Mouse (Mus musculus) heart, embryonic 14.5 days (tissue): ENCODE measurements around the gene Pms1. TPM values are rescaled to one million over a fixed set of nuclear protein-coding genes. Genes with fewer than 3 reads are reported as not detected.
A peak's percentile ranks its signal among the peaks of the same experiment; 100 is the strongest.

ENCODE experiments used
- ATAC-seq: fragments of 200-750 bp; cut with Nextera tagmentation; 2 replicates; pipeline ENCODE4 v1.8.0; 2017; ENCODE audit warnings: low read depth, moderate TSS enrichment; ENCODE audit not compliant: insufficient number of reproducible peaks, insufficient read depth, low FRiP score
- H3K27ac ChIP-seq, 2 experiments: fragments of 200-500 bp in 1 of 2; fragments of 300-500 bp in 1 of 2; sonication (generic) in 1 of 2; replicated peaks in 1 of 2; 2 replicates each; pipeline ENCODE4 v1.5.1; 2012 to 2014; ENCODE audit warnings: low read depth in 2 of 2, low read length in 2 of 2, control low read depth in 1 of 2, mild to moderate bottlenecking in 1 of 2, mixed read lengths in 1 of 2; ENCODE audit not compliant: control insufficient read depth in 1 of 2, insufficient read depth in 1 of 2
- H3K27me3 ChIP-seq: fragments of 300-500 bp; sonication (generic); 2 replicates; pipeline ENCODE4 v1.6.1; 2014; ENCODE audit warnings: mild to moderate bottlenecking, low read length, control low read depth; ENCODE audit not compliant: control insufficient read depth, insufficient read depth
- H3K36me3 ChIP-seq: fragments of 300-500 bp; sonication (generic); 2 replicates; pipeline ENCODE4 v1.6.1; 2014; ENCODE audit warnings: mild to moderate bottlenecking, control low read depth, low read length, mixed read lengths; ENCODE audit not compliant: control insufficient read depth, insufficient read depth
- H3K4me1 ChIP-seq, 2 experiments: fragments of 200-500 bp in 1 of 2; fragments of 300-500 bp in 1 of 2; sonication (generic) in 1 of 2; 2 replicates each; pipeline ENCODE4 v1.6.1; 2012 to 2014; ENCODE audit warnings: low read length in 2 of 2, control low read depth in 1 of 2, mixed read lengths in 1 of 2; ENCODE audit not compliant: control insufficient read depth in 2 of 2, insufficient read depth in 2 of 2
- H3K4me2 ChIP-seq: fragments of 300-500 bp; sonication (generic); 2 replicates; pipeline ENCODE4 v1.6.1; 2014; ENCODE audit warnings: mild to moderate bottlenecking, low read length
- H3K4me3 ChIP-seq, 2 experiments: fragments of 200-500 bp in 1 of 2; fragments of 300-500 bp in 1 of 2; sonication (generic) in 1 of 2; 2 replicates each; pipeline ENCODE4 v1.5.1; 2012 to 2014; ENCODE audit warnings: low read length in 2 of 2, mild to moderate bottlenecking in 2 of 2, control low read depth in 1 of 2, low read depth in 1 of 2, moderate library complexity in 1 of 2; ENCODE audit not compliant: control insufficient read depth in 1 of 2, insufficient read depth in 1 of 2
- H3K9ac ChIP-seq: fragments of 300-500 bp; sonication (generic); 2 replicates; pipeline ENCODE4 v1.6.1; 2014; ENCODE audit warnings: mild to moderate bottlenecking, low read length
- H3K9me3 ChIP-seq: fragments of 300-500 bp; sonication (generic); 2 replicates; pipeline ENCODE4 v1.6.1; 2016; ENCODE audit warnings: low read length, control low read depth; ENCODE audit not compliant: control insufficient read depth
- WGBS: fragments of 180-500 bp; shearing (Covaris S2); extraction: QIAGEN DNeasy Blood & Tissue Kit; methylation state at CpG from one replicate; pipeline ENCODE4 v1.1.7; 2014; 5-methylcytosine and 5-hydroxymethylcytosine counted together
- polyA plus RNA-seq: library from polyadenylated mRNA; unstranded; fragments of >200 nt; fragmentation: Nextera tagmentation; extraction: Ambion mirVana; gene quantifications from 2 replicates; pipeline ENCODE4 v1.2.1, GENCODE M21; 2014

Pms1 gene
- polyA plus RNA-seq, 1 experiment from 2014 or later: 9.9 TPM

GRCm38 (mm10) chr1:53323254-53323653, 26.4 kb upstream of the Pms1 start:
- ATAC-seq: no peak
- no peaks in the 10 kb centered on the region for H3K27me3 ChIP-seq
- no peak overlapping the region for H3K4me3 ChIP-seq
- H3K9ac ChIP-seq: no peak overlapping the region
- no peaks in the 10 kb centered on the region for H3K4me1 ChIP-seq
- peaks cover 52% of the 10 kb centered on the region for H3K36me3 ChIP-seq
- no peaks in the 10 kb centered on the region for H3K9me3 ChIP-seq
- 91% methylated on average over 5 of the region's 5 CpGs for WGBS
- H3K4me2 ChIP-seq: no peak overlapping the region
- no peak overlapping the region for H3K27ac ChIP-seq

GRCm38 (mm10) chr1:53321662-53322344, 25.0 kb upstream of the Pms1 start:
- H3K27ac ChIP-seq: no peak overlapping the region
- no peak overlapping the region for H3K4me2 ChIP-seq
- peaks cover 0 to 3% of the 10 kb centered on the region in 2 experiments; a peak in 1 of 4 replicates for H3K4me1 ChIP-seq
- ATAC-seq: no peak
- no peaks in the 10 kb centered on the region for H3K9me3 ChIP-seq
- 95% methylated on average over 4 of the region's 4 CpGs for WGBS
- no peak overlapping the region for H3K4me3 ChIP-seq
- peaks cover 65% of the 10 kb centered on the region for H3K36me3 ChIP-seq
- H3K27me3 ChIP-seq: no peaks in the 10 kb centered on the region
- H3K9ac ChIP-seq: no peak overlapping the region

- H3K4me1 ChIP-seq: peaks cover 0 to 6% of the 10 kb centered on the region in 2 experiments; a peak in 1 of 4 replicates
- ATAC-seq: peak; percentile 88
- H3K9me3 ChIP-seq: no peaks in the 10 kb centered on the region
- H3K36me3 ChIP-seq: peaks cover 38% of the 10 kb centered on the region
- H3K27me3 ChIP-seq: no peaks in the 10 kb centered on the region
- H3K27ac ChIP-seq: peak within 1 kb of the TSS; percentile 91 to 93
- peak within 1 kb of the TSS; percentile 64 to 72 for H3K4me3 ChIP-seq
- H3K4me2 ChIP-seq: peak within 1 kb of the TSS; percentile 71
- H3K9ac ChIP-seq: peak within 1 kb of the TSS; percentile 81
- 2% methylated on average over 27 of the region's 27 CpGs for WGBS
Observed at GRCm38 (mm10) chr1:53312989-53313967, 16.5 kb upstream of the Pms1 start, which contains the start of gene Osgepl1. Gene Osgepl1 (plus strand): TSS chr1:53313624.

- 85% methylated on average over 4 of the region's 4 CpGs for WGBS
- ATAC-seq: no peak
- Histone ChIP-seq H3K27me3 (no peaks in the 10 kb centered on the region), H3K9me3 (no peaks in the 10 kb centered on the region), H3K4me3 (no peak overlapping the region), H3K9ac (no peak overlapping the region), H3K4me2 (no peak overlapping the region), H3K36me3 (peaks cover 15% of the 10 kb centered on the region), H3K4me1 (peaks cover 0 to 2% of the 10 kb centered on the region in 2 experiments; a peak in 1 of 4 replicates), H3K27ac (no peak overlapping the region)
Observed at GRCm38 (mm10) chr1:53300506-53300905, 3.7 kb upstream of the Pms1 start.

- H3K9me3 ChIP-seq: no peaks in the 10 kb centered on the region
- H3K4me3 ChIP-seq: no peak overlapping the region
- WGBS: 57% methylated on average over 3 of the region's 3 CpGs
- no peaks in the 10 kb centered on the region for H3K4me1 ChIP-seq
- no peaks in the 10 kb centered on the region for H3K36me3 ChIP-seq
- ATAC-seq: no peak
- no peaks in the 10 kb centered on the region for H3K27me3 ChIP-seq
- H3K27ac ChIP-seq: no peak overlapping the region
- no peak overlapping the region for H3K9ac ChIP-seq
- no peak overlapping the region for H3K4me2 ChIP-seq
Observed at GRCm38 (mm10) chr1:53291197-53291596, 5.6 kb downstream of the Pms1 start.

GRCm38 (mm10) chr1:53272646-53273045, 24.2 kb downstream of the Pms1 start:
- no peaks in the 10 kb centered on the region for H3K36me3 ChIP-seq

GRCm38 (mm10) chr1:53269901-53270300, 26.9 kb downstream of the Pms1 start:
- Histone ChIP-seq H3K27ac (no peak overlapping the region), H3K9ac (no peak overlapping the region), H3K27me3 (no peaks in the 10 kb centered on the region), H3K36me3 (0 out of 2 replicates have a peak, but pooled peaks cover 5% of the 10 kb centered on the region), H3K4me2 (no peak overlapping the region), H3K4me3 (no peak overlapping the region), H3K9me3 (no peaks in the 10 kb centered on the region), H3K4me1 (no peaks in the 10 kb centered on the region)
- no peak for ATAC-seq
- WGBS: 58% methylated on average over 3 of the region's 3 CpGs

More at GRCm38 (mm10) chr1:53272646-53273045, 24.2 kb downstream of the Pms1 start:
- Histone ChIP-seq H3K4me1 (no peaks in the 10 kb centered on the region), H3K4me3 (no peak overlapping the region), H3K9ac (no peak overlapping the region), H3K9me3 (no peaks in the 10 kb centered on the region), H3K27ac (no peak overlapping the region), H3K4me2 (no peak overlapping the region), H3K27me3 (no peaks in the 10 kb centered on the region)
- no peak for ATAC-seq
